Mouse (Mus musculus) midbrain, embryonic 12.5 days (tissue): ENCODE measurements at regions not wholly inside any gene's neighbourhood (a gene's known extent, or its start where the extent isn't known, plus 50 kb on each side); places are given as distances from the start of the nearest gene placed in this dataset.

Experiments
- ATAC-seq: fragments of 200-750 bp; cut with Nextera tagmentation; 2 replicates; pipeline ENCODE4 v1.8.0; 2017; ENCODE audit warnings: low read depth, moderate TSS enrichment, moderate library complexity; ENCODE audit not compliant: low FRiP score
- H3K27ac ChIP-seq: fragments of 300-500 bp; sonication (generic); replicated peaks from 2 replicates; pipeline ENCODE4 v1.5.1; 2016; ENCODE audit warnings: mild to moderate bottlenecking
- H3K27me3 ChIP-seq: fragments of 300-500 bp; sonication (generic); 2 replicates; pipeline ENCODE4 v1.6.1; 2016; ENCODE audit warnings: mild to moderate bottlenecking
- H3K36me3 ChIP-seq: fragments of 300-500 bp; sonication (generic); 2 replicates; pipeline ENCODE4 v1.6.1; 2016
- H3K4me1 ChIP-seq: fragments of 300-500 bp; sonication (generic); 2 replicates; pipeline ENCODE4 v1.6.1; 2016
- H3K4me2 ChIP-seq: fragments of 300-500 bp; sonication (generic); replicated peaks from 2 replicates; pipeline ENCODE4 v1.6.1; 2016; ENCODE audit warnings: mild to moderate bottlenecking, moderate library complexity
- H3K4me3 ChIP-seq: fragments of 300-500 bp; sonication (generic); 2 replicates; pipeline ENCODE4 v1.5.1; 2016; ENCODE audit warnings: mild to moderate bottlenecking
- H3K9ac ChIP-seq: fragments of 300-500 bp; sonication (generic); replicated peaks from 2 replicates; pipeline ENCODE4 v1.6.1; 2016; ENCODE audit warnings: mild to moderate bottlenecking, moderate library complexity
- H3K9me3 ChIP-seq: fragments of 300-500 bp; sonication (generic); 2 replicates; pipeline ENCODE4 v1.6.1; 2016; ENCODE audit warnings: mild to moderate bottlenecking
- WGBS: fragments of 180-500 bp; shearing (Covaris S2); methylation state at CpG from one replicate; pipeline ENCODE4 v1.1.7; 2016; 5-methylcytosine and 5-hydroxymethylcytosine counted together

GRCm38 (mm10) chr8:46414874-46415273, 56.0 kb upstream of the Acsl1 start:
- no peak overlapping the region for H3K4me3 ChIP-seq
- H3K4me1 ChIP-seq = no peaks in the 10 kb centered on the region
- no peak overlapping the region for H3K9ac ChIP-seq
- WGBS = 85% methylated on average over 6 of the region's 6 CpGs
- H3K27me3 ChIP-seq = no peaks in the 10 kb centered on the region
- no peaks in the 10 kb centered on the region for H3K9me3 ChIP-seq
- no peak overlapping the region for H3K27ac ChIP-seq
- no peak for ATAC-seq
- no peak overlapping the region for H3K4me2 ChIP-seq
- no peaks in the 10 kb centered on the region for H3K36me3 ChIP-seq

GRCm38 (mm10) chr8:46419402-46419801, 51.4 kb upstream of the Acsl1 start:
- Histone ChIP-seq H3K4me2 (no peak overlapping the region), H3K9me3 (no peaks in the 10 kb centered on the region), H3K4me3 (no peak overlapping the region), H3K27ac (no peak overlapping the region), H3K27me3 (no peaks in the 10 kb centered on the region), H3K4me1 (no peaks in the 10 kb centered on the region), H3K36me3 (no peaks in the 10 kb centered on the region), H3K9ac (no peak overlapping the region)
- ATAC-seq = no peak
- 76% methylated on average over 5 of the region's 5 CpGs for WGBS

- no peak for ATAC-seq
- Histone ChIP-seq H3K36me3 (no peaks in the 10 kb centered on the region), H3K27me3 (no peaks in the 10 kb centered on the region), H3K9me3 (no peaks in the 10 kb centered on the region), H3K9ac (no peak overlapping the region), H3K4me2 (no peak overlapping the region), H3K4me3 (no peak overlapping the region), H3K27ac (no peak overlapping the region), H3K4me1 (no peaks in the 10 kb centered on the region)
- 92% methylated on average over 8 of the region's 8 CpGs for WGBS
Measured at GRCm38 (mm10) chr8:46420476-46420875, 50.4 kb upstream of the Acsl1 start.
